17 mouse cellular contexts compared by ENCODE assay signal in genomic region chr2:103283730-103284129, GRCm38 (mm10). TPM values are rescaled to one million over a fixed set of nuclear protein-coding genes. Genes with fewer than 3 reads are reported as not detected.
DNase-seq lines count a peak whose midpoint lies in the region; ATAC-seq and TF ChIP-seq lines count a peak whose summit lies in the region.
"Had no signal": no experiment of that assay in that cellular context is flagged by ENCODE, and none has a peak within 500 bp of the region (broad histone marks: within the 10 kb centered on the region; RNA-seq: fewer than 3 reads in every experiment).

No protein-coding gene starts in this region.

- no peak for ATAC-seq in lung, embryonic 14.5 days (ENCODE audit: insufficient read depth)
- ATAC-seq in stomach, embryonic 16.5 days (ENCODE audit: insufficient read depth, low FRiP score) = no peak
- ATAC-seq in inflammation-experienced regulatory T-cells, adult 6 months = no peak
- ATAC-seq in liver, postnatal 0 days = no peak
- ATAC-seq: forebrain, embryonic 13.5 days; midbrain, embryonic 15.5 days had no signal

- H3K27ac ChIP-seq in lung, embryonic 14.5 days (ENCODE audit: low read depth) = peak overlapping the region; percentile 90
- peak overlapping the region; percentile 95 for H3K27ac ChIP-seq in stomach, embryonic 16.5 days (ENCODE audit: low read length)
- H3K27ac ChIP-seq in liver, postnatal 0 days (ENCODE audit: low read depth) = no peak overlapping the region
- H3K27ac ChIP-seq: embryonic facial prominence, embryonic 12.5 days; forebrain, embryonic 13.5 days; heart, embryonic 13.5 days; hindbrain, embryonic 14.5 days; liver, embryonic 15.5 days; midbrain, embryonic 15.5 days had no signal

- TF ChIP-seq EP300 in liver, postnatal 0 days (IDR thresholded peaks at IDR 0.05; ENCODE audit: low read depth) = no peak

- no peak for TF ChIP-seq CTCF in lung, embryonic 14.5 days (IDR thresholded peaks at IDR 0.05; ENCODE audit: low read depth)
- no peak for TF ChIP-seq CTCF in liver, postnatal 0 days (IDR thresholded peaks at IDR 0.05; ENCODE audit: low read depth)

- WGBS in lung, embryonic 14.5 days = 50% methylated on average over 8 of the region's 8 CpGs
- 40% methylated on average over 8 of the region's 8 CpGs for WGBS in stomach, embryonic 16.5 days
- WGBS in liver, postnatal 0 days (ENCODE audit: insufficient replicate concordance) = 71% methylated on average over 8 of the region's 8 CpGs

- no peak overlapping the region for H3K4me3 ChIP-seq in lung, embryonic 14.5 days (ENCODE audit: low read depth, low read length)
- H3K4me3 ChIP-seq in stomach, embryonic 16.5 days (replicated peaks; ENCODE audit: low read length) = no peak overlapping the region
- H3K4me3 ChIP-seq in liver, postnatal 0 days (ENCODE audit: low read depth, low read length) = no peak overlapping the region
- H3K4me3 ChIP-seq: embryonic facial prominence, embryonic 12.5 days; forebrain, embryonic 13.5 days; heart, embryonic 13.5 days; liver, embryonic 15.5 days; midbrain, embryonic 15.5 days had no signal

- no peak overlapping the region for H3K9ac ChIP-seq in lung, embryonic 14.5 days
- no peak overlapping the region for H3K9ac ChIP-seq in stomach, embryonic 16.5 days (ENCODE audit: low read length)
- no peak overlapping the region for H3K9ac ChIP-seq in liver, postnatal 0 days (replicated peaks)
- H3K9ac ChIP-seq: embryonic facial prominence, embryonic 12.5 days; forebrain, embryonic 13.5 days; heart, embryonic 13.5 days; hindbrain, embryonic 14.5 days; liver, embryonic 15.5 days; midbrain, embryonic 15.5 days had no signal

- H3K4me2 ChIP-seq in lung, embryonic 14.5 days = no peak overlapping the region
- H3K4me2 ChIP-seq in stomach, embryonic 16.5 days (ENCODE audit: low read depth, low read length) = no peak overlapping the region
- no peak overlapping the region for H3K4me2 ChIP-seq in liver, postnatal 0 days (ENCODE audit: low read depth, low read length)
- H3K4me2 ChIP-seq: embryonic facial prominence, embryonic 12.5 days; forebrain, embryonic 13.5 days; heart, embryonic 13.5 days; hindbrain, embryonic 14.5 days; liver, embryonic 15.5 days; midbrain, embryonic 15.5 days had no signal

- no peaks in the 10 kb centered on the region for H3K36me3 ChIP-seq in lung, embryonic 14.5 days (ENCODE audit: insufficient read depth)
- H3K36me3 ChIP-seq in stomach, embryonic 16.5 days (ENCODE audit: control insufficient read depth, insufficient read depth, low read length) = no peaks in the 10 kb centered on the region
- H3K36me3 ChIP-seq in liver, postnatal 0 days (replicated peaks; ENCODE audit: insufficient read depth, low read length) = no peaks in the 10 kb centered on the region
- H3K36me3 ChIP-seq: embryonic facial prominence, embryonic 12.5 days; heart, embryonic 13.5 days; liver, embryonic 15.5 days; midbrain, embryonic 15.5 days had no signal

- H3K27me3 ChIP-seq in lung, embryonic 14.5 days (ENCODE audit: insufficient read depth, low read length) = no peaks in the 10 kb centered on the region
- no peaks in the 10 kb centered on the region for H3K27me3 ChIP-seq in stomach, embryonic 16.5 days (ENCODE audit: control insufficient read depth, insufficient read depth, low read length)
- no peaks in the 10 kb centered on the region for H3K27me3 ChIP-seq in liver, postnatal 0 days (ENCODE audit: insufficient read depth, low read length)
- H3K27me3 ChIP-seq: embryonic facial prominence, embryonic 12.5 days; heart, embryonic 13.5 days; midbrain, embryonic 15.5 days had no signal

- peaks cover 10% of the 10 kb centered on the region; the same call in 1 of the 2 replicates for H3K4me1 ChIP-seq in lung, embryonic 14.5 days (ENCODE audit: insufficient read depth)
- H3K4me1 ChIP-seq in stomach, embryonic 16.5 days (ENCODE audit: control insufficient read depth, insufficient read depth, low read length) = peaks cover 35% of the 10 kb centered on the region
- H3K4me1 ChIP-seq in liver, postnatal 0 days (ENCODE audit: insufficient read depth) = no peaks in the 10 kb centered on the region
- H3K4me1 ChIP-seq: embryonic facial prominence, embryonic 12.5 days; midbrain, embryonic 15.5 days had no signal

- DNase-seq in lung, embryonic 14.5 days = peak; percentile 66
- no peak for DNase-seq in lung, adult 18-20 months
- DNase-seq in kidney, adult 18-20 months = peak; percentile 57
- peak; percentile 39 to 51 for DNase-seq in kidney, postnatal 36 days
- no peak for DNase-seq in liver, postnatal 0 days
- DNase-seq: gastrocnemius, postnatal 10 days; spleen, adult 18-20 months; thymus, adult 18-20 months had no signal

- no peaks in the 10 kb centered on the region for H3K9me3 ChIP-seq in lung, embryonic 14.5 days (ENCODE audit: low read depth, low read length)
- H3K9me3 ChIP-seq in stomach, embryonic 16.5 days (replicated peaks; ENCODE audit: control insufficient read depth, low read length) = no peaks in the 10 kb centered on the region
- H3K9me3 ChIP-seq in liver, postnatal 0 days (ENCODE audit: low read length) = no peaks in the 10 kb centered on the region
- H3K9me3 ChIP-seq: embryonic facial prominence, embryonic 12.5 days; forebrain, embryonic 13.5 days; heart, embryonic 13.5 days; liver, embryonic 15.5 days; midbrain, embryonic 15.5 days had no signal

RNA-seq across cellular contexts. Expression of gene Ehf, which starts 19.3 kb away (rescaled TPM):
- 3.0 and 3.5 TPM in 2 replicates for polyA plus RNA-seq in lung, embryonic 14.5 days (2014; fragmentation: Nextera tagmentation; extraction: Ambion mirVana)
- polyA plus RNA-seq in stomach, embryonic 16.5 days (2015; fragmentation: Nextera tagmentation; extraction: Ambion mirVana) = 39.1 and 52.8 TPM in 2 replicates
- polyA plus RNA-seq in inflammation-experienced regulatory T-cells, adult 6 months (2017; shearing (Covaris generic)) = under 1 TPM in 2 of 3 experiments, not detected in 1; 0.57 to 0.62 TPM
- polyA plus RNA-seq in liver, postnatal 0 days (2015; fragmentation: Nextera tagmentation; extraction: Ambion mirVana) = 0.15 and 0.26 TPM in 2 replicates
- polyA plus RNA-seq: limb, embryonic 11.5 days had no signal

Comparison
In these comparisons a context has a peak if more than half of its experiments do, and no peak if none do; other contexts are left out.
1. DNase-seq: peak in lung, embryonic 14.5 days (single experiment), kidney, adult 18-20 months (single experiment) and kidney, postnatal 36 days (2 of 2); none in lung, adult 18-20 months (0 of 2) and liver, postnatal 0 days (single experiment).